Mouse (Mus musculus): ENCODE measurements around the gene Sfxn3. TPM values are rescaled to one million over a fixed set of nuclear protein-coding genes. Genes with fewer than 3 reads are reported as not detected.

The Sfxn3 gene
- total RNA-seq (2014; rRNA removed), result 50.7 and 53.1 TPM in 2 replicates
- 93.3 and 106 TPM in 2 replicates for polyA plus RNA-seq (2015; fragmentation: Nextera tagmentation; extraction: Ambion mirVana)

- Histone ChIP-seq H3K36me3 (ENCODE audit: insufficient read depth) (peaks cover 19% of the 10 kb centered on the region), H3K4me2 (ENCODE audit: low read depth) (peak within 1 kb of the TSS; percentile 85), H3K4me1 (ENCODE audit: insufficient read depth) (peaks cover 15% of the 10 kb centered on the region), H3K9me3 (ENCODE audit: low read length) (no peaks in the 10 kb centered on the region), H3K4me3 (ENCODE audit: low read depth, low read length) (peak within 1 kb of the TSS; percentile 67), H3K27ac (ENCODE audit: low read depth, low read length) (peak within 1 kb of the TSS; percentile 96), H3K27me3 (ENCODE audit: insufficient read depth, low read length) (no peaks in the 10 kb centered on the region), H3K9ac (peak within 1 kb of the TSS; percentile 61)
- WGBS, result 2% methylated on average over 26 of the region's 26 CpGs
- peak; percentile 89 for TF ChIP-seq CTCF (IDR thresholded peaks at IDR 0.05; ENCODE audit: low read depth)
- peak; percentile 96 for DNase-seq
- ATAC-seq, result peak; percentile 89
Observed at GRCm38 (mm10) chr19:45047417-45047934, at the start of gene Sfxn3. Gene Sfxn3, plus strand, starts transcription at chr19:45047503.

GRCm38 (mm10) chr19:44997786-44998185 lies 49.5 kb upstream of the Sfxn3 start:
- no peak for DNase-seq
- H3K9me3 ChIP-seq (ENCODE audit: low read length), result no peaks in the 10 kb centered on the region
- H3K4me2 ChIP-seq (ENCODE audit: low read depth), result no peak overlapping the region
- peaks cover 71% of the 10 kb centered on the region for H3K36me3 ChIP-seq (ENCODE audit: insufficient read depth)
- no peaks in the 10 kb centered on the region for H3K4me1 ChIP-seq (ENCODE audit: insufficient read depth)
- TF ChIP-seq CTCF (IDR thresholded peaks at IDR 0.05; ENCODE audit: low read depth), result no peak
- H3K27me3 ChIP-seq (ENCODE audit: insufficient read depth, low read length), result no peaks in the 10 kb centered on the region
- H3K4me3 ChIP-seq (ENCODE audit: low read depth, low read length), result no peak overlapping the region
- ATAC-seq, result no peak
- no peak overlapping the region for H3K9ac ChIP-seq
- 89% methylated on average over 11 of the region's 11 CpGs for WGBS
- no peak overlapping the region for H3K27ac ChIP-seq (ENCODE audit: low read depth, low read length)

- 85% methylated on average over 8 of the region's 8 CpGs for WGBS
- Histone ChIP-seq H3K9me3 (ENCODE audit: low read length) (no peaks in the 10 kb centered on the region), H3K4me2 (ENCODE audit: low read depth) (no peak overlapping the region), H3K27me3 (ENCODE audit: insufficient read depth, low read length) (no peaks in the 10 kb centered on the region), H3K36me3 (ENCODE audit: insufficient read depth) (peaks cover 76% of the 10 kb centered on the region), H3K4me3 (ENCODE audit: low read depth, low read length) (no peak overlapping the region), H3K9ac (no peak overlapping the region), H3K27ac (ENCODE audit: low read depth, low read length) (no peak overlapping the region), H3K4me1 (ENCODE audit: insufficient read depth) (no peaks in the 10 kb centered on the region)
- ATAC-seq (no peak), DNase-seq (no peak)
- no peak for TF ChIP-seq CTCF (IDR thresholded peaks at IDR 0.05; ENCODE audit: low read depth)
Observed at GRCm38 (mm10) chr19:44999647-45000046, 47.7 kb upstream of the Sfxn3 start.

GRCm38 (mm10) chr19:45002301-45002700 lies 45.0 kb upstream of the Sfxn3 start:
- H3K4me2 ChIP-seq (ENCODE audit: low read depth), result no peak overlapping the region
- no peak overlapping the region for H3K4me3 ChIP-seq (ENCODE audit: low read depth, low read length)
- no peaks in the 10 kb centered on the region for H3K27me3 ChIP-seq (ENCODE audit: insufficient read depth, low read length)
- DNase-seq (no peak), ATAC-seq (no peak)
- peak; percentile 46; the same call in 1 of the 2 replicates for TF ChIP-seq CTCF (IDR thresholded peaks at IDR 0.05; ENCODE audit: low read depth)
- H3K9me3 ChIP-seq (ENCODE audit: low read length), result no peaks in the 10 kb centered on the region
- no peak overlapping the region for H3K9ac ChIP-seq
- WGBS, result 65% methylated on average over 3 of the region's 3 CpGs
- H3K4me1 ChIP-seq (ENCODE audit: insufficient read depth), result peaks cover 13% of the 10 kb centered on the region
- no peak overlapping the region for H3K27ac ChIP-seq (ENCODE audit: low read depth, low read length)
- peaks cover 62% of the 10 kb centered on the region for H3K36me3 ChIP-seq (ENCODE audit: insufficient read depth)

- H3K36me3 ChIP-seq (ENCODE audit: insufficient read depth), result peaks cover 46% of the 10 kb centered on the region
- H3K4me1 ChIP-seq (ENCODE audit: insufficient read depth), result peaks cover 16% of the 10 kb centered on the region
- 88% methylated on average over 7 of the region's 7 CpGs for WGBS
- ATAC-seq, result no peak
- H3K9me3 ChIP-seq (ENCODE audit: low read length), result no peaks in the 10 kb centered on the region
- no peaks in the 10 kb centered on the region for H3K27me3 ChIP-seq (ENCODE audit: insufficient read depth, low read length)
- no peak overlapping the region for H3K4me2 ChIP-seq (ENCODE audit: low read depth)
- no peak overlapping the region for H3K9ac ChIP-seq
- no peak overlapping the region for H3K4me3 ChIP-seq (ENCODE audit: low read depth, low read length)
- DNase-seq, result no peak
- TF ChIP-seq CTCF (IDR thresholded peaks at IDR 0.05; ENCODE audit: low read depth), result no peak
- H3K27ac ChIP-seq (ENCODE audit: low read depth, low read length), result no peak overlapping the region
Observed at GRCm38 (mm10) chr19:45003740-45004516, 43.4 kb upstream of the Sfxn3 start.

- 9% methylated on average over 16 of the region's 16 CpGs for WGBS
- H3K4me2 ChIP-seq (ENCODE audit: low read depth), result peak within 1 kb of the TSS; percentile 92
- ATAC-seq, result no peak
- no peaks in the 10 kb centered on the region for H3K9me3 ChIP-seq (ENCODE audit: low read length)
- TF ChIP-seq CTCF (IDR thresholded peaks at IDR 0.05; ENCODE audit: low read depth), result no peak
- no peaks in the 10 kb centered on the region for H3K27me3 ChIP-seq (ENCODE audit: insufficient read depth, low read length)
- no peak for DNase-seq
- H3K4me1 ChIP-seq (ENCODE audit: insufficient read depth), result peaks cover 16% of the 10 kb centered on the region
- H3K9ac ChIP-seq, result peak within 1 kb of the TSS; percentile 80
- peaks cover 41% of the 10 kb centered on the region for H3K36me3 ChIP-seq (ENCODE audit: insufficient read depth)
- peak within 1 kb of the TSS; percentile 94 for H3K4me3 ChIP-seq (ENCODE audit: low read depth, low read length)
- H3K27ac ChIP-seq (ENCODE audit: low read depth, low read length), result peak within 1 kb of the TSS; percentile 71
Observed at GRCm38 (mm10) chr19:45005444-45005843, 41.9 kb upstream of the Sfxn3 start, which contains the start of gene Twnk. Gene Twnk, plus strand, starts transcription at chr19:45005663.

Data from forebrain, postnatal 0 days (tissue).